Mouse (Mus musculus) testis, adult 2 months (tissue): ENCODE measurements around the gene Lrig1. TPM values are rescaled to one million over a fixed set of nuclear protein-coding genes. Genes with fewer than 3 reads are reported as not detected.

Experiments
- H3K27ac ChIP-seq: fragments of 200-500 bp; 2 replicates; pipeline ENCODE4 v1.5.1; 2012; ENCODE audit warnings: low read depth, low read length; ENCODE audit not compliant: control insufficient read depth, insufficient read depth
- H3K27me3 ChIP-seq: fragments of 200-500 bp; 2 replicates; pipeline ENCODE4 v1.6.1; 2012; ENCODE audit warnings: mild to moderate bottlenecking, low read length, moderate library complexity; ENCODE audit not compliant: control insufficient read depth, insufficient read depth
- H3K36me3 ChIP-seq: fragments of 200-500 bp; 2 replicates; pipeline ENCODE4 v1.6.1; 2012; ENCODE audit warnings: mild to moderate bottlenecking, low read length; ENCODE audit not compliant: control insufficient read depth, insufficient read depth
- H3K4me1 ChIP-seq: fragments of 200-500 bp; 2 replicates; pipeline ENCODE4 v1.6.1; 2012; ENCODE audit warnings: low read length; ENCODE audit not compliant: control insufficient read depth, insufficient read depth
- H3K4me3 ChIP-seq: fragments of 200-500 bp; 2 replicates; pipeline ENCODE4 v1.5.1; 2012; ENCODE audit warnings: low read depth, mild to moderate bottlenecking, low read length, moderate library complexity, mixed read lengths; ENCODE audit not compliant: control insufficient read depth
- CTCF ChIP-seq: fragments of 200-500 bp; IDR thresholded peaks from 2 replicates; pipeline ENCODE4 v1.5.1; 2012; ENCODE audit warnings: low read depth, mild to moderate bottlenecking, inconsistent platforms, low read length, moderate library complexity; ENCODE audit not compliant: control insufficient read depth, insufficient read depth, insufficient replicate concordance
- POLR2A ChIP-seq: fragments of 200-500 bp; IDR thresholded peaks from 2 replicates; pipeline ENCODE4 v1.6.1; 2012; ENCODE audit warnings: low read depth, mild to moderate bottlenecking, inconsistent platforms, low read length, moderate library complexity; ENCODE audit not compliant: control insufficient read depth
- polyA plus RNA-seq: library from polyadenylated mRNA; depleted of rRNA; stranded (reverse); fragments of >200 nt; gene quantifications from 2 replicates; pipeline ENCODE4 v1.2.3, GENCODE M21; 2012

Lrig1 gene
- polyA plus RNA-seq, 1 experiment: 3.3 TPM

GRCm38 (mm10) chr6:94651541-94651940 lies 48.4 kb downstream of the Lrig1 start:
- Histone ChIP-seq H3K4me3 (no peak overlapping the region), H3K4me1 (no peaks in the 10 kb centered on the region; the same call in 1 of the 2 replicates), H3K36me3 (no peaks in the 10 kb centered on the region), H3K27ac (no peak overlapping the region), H3K27me3 (no peaks in the 10 kb centered on the region)
- TF ChIP-seq CTCF (no peak), POLR2A (no peak)

- Histone ChIP-seq H3K4me3 (no peak overlapping the region), H3K27me3 (no peaks in the 10 kb centered on the region), H3K36me3 (no peaks in the 10 kb centered on the region), H3K4me1 (peaks cover 5% of the 10 kb centered on the region), H3K27ac (no peak overlapping the region)
- no peak for TF ChIP-seq CTCF
- TF ChIP-seq POLR2A: no peak
Observed at GRCm38 (mm10) chr6:94649637-94650036, 50.3 kb downstream of the Lrig1 start.

- no peak overlapping the region for H3K4me3 ChIP-seq
- H3K36me3 ChIP-seq: no peaks in the 10 kb centered on the region
- no peak for TF ChIP-seq CTCF
- no peak for TF ChIP-seq POLR2A
- H3K27ac ChIP-seq: no peak overlapping the region
- H3K27me3 ChIP-seq: no peaks in the 10 kb centered on the region
- peaks cover 5% of the 10 kb centered on the region for H3K4me1 ChIP-seq
Observed at GRCm38 (mm10) chr6:94648496-94648895, 51.5 kb downstream of the Lrig1 start.

- Histone ChIP-seq H3K4me1 (peaks cover 5% of the 10 kb centered on the region), H3K27ac (no peak overlapping the region), H3K27me3 (no peaks in the 10 kb centered on the region), H3K36me3 (no peaks in the 10 kb centered on the region), H3K4me3 (no peak overlapping the region)
- no peak for TF ChIP-seq POLR2A
- TF ChIP-seq CTCF: no peak
Observed at GRCm38 (mm10) chr6:94647574-94648430, 52.2 kb downstream of the Lrig1 start.

- no peak for TF ChIP-seq POLR2A
- Histone ChIP-seq H3K4me3 (no peak overlapping the region), H3K4me1 (peaks cover 5% of the 10 kb centered on the region), H3K27ac (no peak overlapping the region), H3K36me3 (no peaks in the 10 kb centered on the region), H3K27me3 (no peaks in the 10 kb centered on the region)
Observed at GRCm38 (mm10) chr6:94646902-94647301, 53.1 kb downstream of the Lrig1 start.

GRCm38 (mm10) chr6:94646274-94646863 lies 53.6 kb downstream of the Lrig1 start:
- Histone ChIP-seq H3K4me1 (peaks cover 5% of the 10 kb centered on the region), H3K36me3 (no peaks in the 10 kb centered on the region), H3K27me3 (no peaks in the 10 kb centered on the region), H3K4me3 (no peak overlapping the region), H3K27ac (no peak overlapping the region)
- TF ChIP-seq CTCF (no peak), POLR2A (no peak)

- Histone ChIP-seq H3K36me3 (no peaks in the 10 kb centered on the region), H3K27ac (no peak overlapping the region), H3K4me3 (no peak overlapping the region), H3K27me3 (no peaks in the 10 kb centered on the region), H3K4me1 (peaks cover 5% of the 10 kb centered on the region)
- TF ChIP-seq POLR2A (no peak), CTCF (no peak)
Observed at GRCm38 (mm10) chr6:94645723-94646122, 54.2 kb downstream of the Lrig1 start.
